In the genomic region with DNA sequence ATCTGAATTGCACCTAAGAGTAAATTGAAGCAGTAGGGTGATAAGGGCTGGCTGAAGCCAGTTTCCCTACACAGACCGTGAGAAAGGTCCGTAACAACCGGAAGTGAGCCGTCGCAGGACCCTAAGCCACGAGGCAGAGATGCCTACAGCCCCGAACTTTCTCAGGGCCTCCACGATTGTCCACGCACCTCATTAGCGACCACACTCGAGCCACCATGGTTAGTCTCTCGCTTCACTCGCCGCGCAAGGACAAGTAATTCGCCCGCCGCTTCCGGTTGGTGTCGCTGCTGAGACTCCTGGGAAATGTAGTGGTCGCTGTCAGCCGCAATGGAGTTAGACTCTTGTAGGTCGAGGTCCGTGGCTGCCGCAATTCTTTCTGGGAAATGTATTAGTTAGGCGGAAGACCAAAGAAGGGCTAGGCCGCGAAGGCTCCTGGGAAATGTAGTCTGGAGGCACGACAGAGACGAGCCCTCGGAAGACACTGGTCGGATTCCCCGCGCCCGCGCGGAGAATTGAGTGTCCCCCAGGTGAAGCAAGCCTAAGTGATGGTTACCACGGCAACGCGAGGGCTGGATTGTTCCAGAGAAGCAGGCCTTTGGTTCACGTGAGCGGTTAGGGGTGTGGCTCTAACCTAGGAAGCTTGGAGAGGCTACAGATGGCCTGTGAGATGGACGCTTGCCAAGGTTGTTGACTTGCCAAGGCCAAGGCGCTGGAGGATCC, we compare ENCODE assay signal across 8 mouse cellular contexts. TPM values are rescaled to one million over a fixed set of nuclear protein-coding genes. Genes with fewer than 3 reads are reported as not detected.
DNase-seq lines count a peak whose midpoint lies in the region; ATAC-seq lines count a peak whose summit lies in the region.

2410015M20Rik (minus strand) TSS at position 320 of the 720 bp plus-strand sequence.

- H3K27me3 ChIP-seq in hindbrain, embryonic 14.5 days (ENCODE audit: control insufficient read depth, insufficient read depth, low read length) = no peaks in the 10 kb centered on the region

- peak within 1 kb of the TSS; percentile 82 for H3K9ac ChIP-seq in hindbrain, embryonic 14.5 days

- H3K36me3 ChIP-seq in hindbrain, embryonic 14.5 days (replicated peaks; ENCODE audit: control insufficient read depth, insufficient read depth) = peaks cover 41% of the 10 kb centered on the region

- no peaks in the 10 kb centered on the region for H3K9me3 ChIP-seq in hindbrain, embryonic 14.5 days (ENCODE audit: control insufficient read depth, low read length)

- DNase-seq in R1 (ENCODE audit: low read depth, low spot score) = peak; percentile 100
- peak; percentile 95 to 97 for DNase-seq in cerebellum, postnatal 25 days
- DNase-seq in frontal cortex, postnatal 25 days (ENCODE audit: low spot score in 2 of 2) = peak; percentile 95 to 96
- peak; percentile 95 for DNase-seq in hindbrain, embryonic 14.5 days (ENCODE audit: low spot score)
- DNase-seq in layer of hippocampus, postnatal 36 days = peak; percentile 95
- peak; percentile 99 for DNase-seq in lung, postnatal 36 days
- DNase-seq in retina, postnatal 1 day = peak; percentile 99
- DNase-seq in urinary bladder, adult 18-20 months (ENCODE audit: low spot score in 2 of 2) = peak; percentile 91 to 95

- peak within 1 kb of the TSS; percentile 77 for H3K4me2 ChIP-seq in hindbrain, embryonic 14.5 days (replicated peaks)

- H3K4me1 ChIP-seq in hindbrain, embryonic 14.5 days (replicated peaks; ENCODE audit: control insufficient read depth, insufficient read depth, low read length) = peaks cover 20% of the 10 kb centered on the region

- WGBS in hindbrain, embryonic 14.5 days = under 1% methylated on average over 44 of the region's 44 CpGs

- H3K27ac ChIP-seq in hindbrain, embryonic 14.5 days = peak within 1 kb of the TSS; percentile 82

- H3K4me3 ChIP-seq in hindbrain, embryonic 14.5 days (replicated peaks; ENCODE audit: low read length) = peak within 1 kb of the TSS; percentile 66

- ATAC-seq in hindbrain, embryonic 14.5 days (ENCODE audit: low FRiP score) = peak; percentile 88

RNA-seq across cellular contexts. Expression of gene 2410015M20Rik, which starts in this region (rescaled TPM):
- polyA plus RNA-seq in hindbrain, embryonic 14.5 days (2014; fragmentation: Nextera tagmentation; extraction: Ambion mirVana) = 179 and 193 TPM in 2 replicates
- 100 to 1,000 TPM; 123 to 131 TPM for total RNA-seq in layer of hippocampus, postnatal 36 days (2021)

Comparison
In these comparisons a context has a peak if more than half of its experiments do, and no peak if none do; other contexts are left out.
1. Peak in every context shown above with its lines: DNase-seq, ATAC-seq, H3K4me3 ChIP-seq and H3K27ac ChIP-seq.